Mouse (Mus musculus) limb, embryonic 11.5 days (tissue): ENCODE measurements around the gene Atoh7. TPM values are rescaled to one million over a fixed set of nuclear protein-coding genes. Genes with fewer than 3 reads are reported as not detected.

Experiments
- ATAC-seq: fragments of 200-750 bp; cut with Nextera tagmentation; 2 replicates; pipeline ENCODE4 v1.8.0; 2017; ENCODE audit warnings: low read depth; ENCODE audit not compliant: insufficient number of reproducible peaks, low FRiP score, low TSS enrichment
- DNase-seq: peaks from one replicate; pipeline ENCODE4 v3.0.0-alpha.2; 2015; ENCODE audit warnings: low spot score
- H3K27ac ChIP-seq: fragments of 300-500 bp; sonication (generic); replicated peaks from 2 replicates; pipeline ENCODE4 v1.5.1; 2014; ENCODE audit warnings: low read depth, mild to moderate bottlenecking, low read length
- H3K27me3 ChIP-seq: fragments of 300-500 bp; sonication (generic); 2 replicates; pipeline ENCODE4 v1.6.1; 2014; ENCODE audit warnings: mild to moderate bottlenecking, low read length, mixed read lengths; ENCODE audit not compliant: control insufficient read depth, insufficient read depth
- H3K36me3 ChIP-seq: fragments of 300-500 bp; sonication (generic); 2 replicates; pipeline ENCODE4 v1.6.1; 2014; ENCODE audit warnings: mild to moderate bottlenecking, low read length, moderate library complexity, mixed read lengths; ENCODE audit not compliant: control insufficient read depth, insufficient read depth
- H3K4me1 ChIP-seq: fragments of 300-500 bp; sonication (generic); 2 replicates; pipeline ENCODE4 v1.6.1; 2014; ENCODE audit warnings: low read length, mixed read lengths; ENCODE audit not compliant: control insufficient read depth, insufficient read depth
- H3K4me2 ChIP-seq: fragments of 300-500 bp; sonication (generic); 2 replicates; pipeline ENCODE4 v1.6.1; 2014; ENCODE audit warnings: low read depth, mild to moderate bottlenecking, moderate library complexity; ENCODE audit not compliant: severe bottlenecking
- H3K4me3 ChIP-seq: fragments of 300-500 bp; sonication (generic); 2 replicates; pipeline ENCODE4 v1.5.1; 2014; ENCODE audit warnings: low read depth, low read length
- H3K9ac ChIP-seq: fragments of 300-500 bp; sonication (generic); 2 replicates; pipeline ENCODE4 v1.6.1; 2014; ENCODE audit warnings: mild to moderate bottlenecking, low read length
- H3K9me3 ChIP-seq: fragments of 300-500 bp; sonication (generic); 2 replicates; pipeline ENCODE4 v1.6.1; 2016; ENCODE audit warnings: low read length; ENCODE audit not compliant: control insufficient read depth
- WGBS: fragments of 180-500 bp; shearing (Covaris S2); extraction: QIAGEN DNeasy Blood & Tissue Kit; methylation state at CpG from one replicate; pipeline ENCODE4 v1.1.7; 2014; 5-methylcytosine and 5-hydroxymethylcytosine counted together
- polyA plus RNA-seq: library from polyadenylated mRNA; unstranded; fragments of >200 nt; fragmentation: Nextera tagmentation; extraction: Ambion mirVana; gene quantifications from 2 replicates; pipeline ENCODE4 v1.2.1, GENCODE M21; 2014

Atoh7 gene
- polyA plus RNA-seq, 1 experiment from 2014 or later = 0.56 TPM

- Histone ChIP-seq H3K36me3 (no peaks in the 10 kb centered on the region), H3K4me2 (no peak overlapping the region), H3K9ac (no peak overlapping the region), H3K27me3 (no peaks in the 10 kb centered on the region), H3K4me3 (no peak overlapping the region), H3K9me3 (no peaks in the 10 kb centered on the region), H3K4me1 (no peaks in the 10 kb centered on the region), H3K27ac (no peak overlapping the region)
- no peak for ATAC-seq
- no peak for DNase-seq
- WGBS = 93% methylated on average over 10 of the region's 10 CpGs
Observed at GRCm38 (mm10) chr10:63124016-63124415, 24.6 kb downstream of the Atoh7 start.

GRCm38 (mm10) chr10:63125343-63125742 is 25.9 kb downstream of the Atoh7 start:
- H3K27ac ChIP-seq = no peak overlapping the region
- WGBS = 46% methylated on average over 11 of the region's 11 CpGs
- no peaks in the 10 kb centered on the region for H3K4me1 ChIP-seq
- no peak overlapping the region for H3K4me3 ChIP-seq
- H3K4me2 ChIP-seq = no peak overlapping the region
- no peaks in the 10 kb centered on the region for H3K27me3 ChIP-seq
- ATAC-seq = no peak
- peak; percentile 44 for DNase-seq
- H3K9me3 ChIP-seq = no peaks in the 10 kb centered on the region
- no peak overlapping the region for H3K9ac ChIP-seq
- no peaks in the 10 kb centered on the region for H3K36me3 ChIP-seq

- no peak for ATAC-seq
- no peak overlapping the region for H3K9ac ChIP-seq
- H3K27me3 ChIP-seq = no peaks in the 10 kb centered on the region
- no peak overlapping the region for H3K4me3 ChIP-seq
- no peaks in the 10 kb centered on the region for H3K36me3 ChIP-seq
- no peak for DNase-seq
- H3K4me1 ChIP-seq = no peaks in the 10 kb centered on the region
- no peak overlapping the region for H3K27ac ChIP-seq
- H3K4me2 ChIP-seq = no peak overlapping the region
- no peaks in the 10 kb centered on the region for H3K9me3 ChIP-seq
- 85% methylated on average over 4 of the region's 4 CpGs for WGBS
Observed at GRCm38 (mm10) chr10:63126116-63126515, 26.7 kb downstream of the Atoh7 start.

- no peaks in the 10 kb centered on the region for H3K4me1 ChIP-seq
- H3K9me3 ChIP-seq = no peaks in the 10 kb centered on the region
- H3K27ac ChIP-seq = no peak overlapping the region
- no peak overlapping the region for H3K9ac ChIP-seq
- no peak for ATAC-seq
- no peak overlapping the region for H3K4me3 ChIP-seq
- WGBS = 87% methylated on average over 6 of the region's 6 CpGs
- no peaks in the 10 kb centered on the region for H3K36me3 ChIP-seq
- no peak for DNase-seq
- no peaks in the 10 kb centered on the region for H3K27me3 ChIP-seq
- H3K4me2 ChIP-seq = no peak overlapping the region
Observed at GRCm38 (mm10) chr10:63127156-63127555, 27.7 kb downstream of the Atoh7 start.

GRCm38 (mm10) chr10:63128256-63128655 is 28.8 kb downstream of the Atoh7 start:
- DNase-seq = no peak
- Histone ChIP-seq H3K4me3 (no peak overlapping the region), H3K9me3 (no peaks in the 10 kb centered on the region), H3K27ac (no peak overlapping the region), H3K36me3 (no peaks in the 10 kb centered on the region), H3K9ac (no peak overlapping the region), H3K4me2 (no peak overlapping the region), H3K4me1 (no peaks in the 10 kb centered on the region), H3K27me3 (no peaks in the 10 kb centered on the region)
- WGBS = 83% methylated on average over 7 of the region's 7 CpGs
- ATAC-seq = no peak

GRCm38 (mm10) chr10:63130500-63130899 is 31.0 kb downstream of the Atoh7 start:
- Histone ChIP-seq H3K4me2 (no peak overlapping the region), H3K9ac (no peak overlapping the region), H3K4me3 (no peak overlapping the region), H3K27me3 (no peaks in the 10 kb centered on the region), H3K36me3 (no peaks in the 10 kb centered on the region), H3K9me3 (no peaks in the 10 kb centered on the region), H3K4me1 (no peaks in the 10 kb centered on the region), H3K27ac (no peak overlapping the region)
- ATAC-seq (no peak), DNase-seq (no peak)
- WGBS = 76% methylated on average over 7 of the region's 7 CpGs

- H3K27me3 ChIP-seq = no peaks in the 10 kb centered on the region
- no peaks in the 10 kb centered on the region for H3K4me1 ChIP-seq
- no peaks in the 10 kb centered on the region for H3K36me3 ChIP-seq
- ATAC-seq (no peak), DNase-seq (no peak)
- H3K27ac ChIP-seq = no peak overlapping the region
- no peak overlapping the region for H3K4me2 ChIP-seq
- H3K4me3 ChIP-seq = no peak overlapping the region
- no peaks in the 10 kb centered on the region for H3K9me3 ChIP-seq
- whole genome bisulfite sequencing = 83% methylated on average over 6 of the region's 6 CpGs
- no peak overlapping the region for H3K9ac ChIP-seq
Observed at GRCm38 (mm10) chr10:63132356-63132755, 32.9 kb downstream of the Atoh7 start.

- no peaks in the 10 kb centered on the region for H3K4me1 ChIP-seq
- no peak for DNase-seq
- no peak overlapping the region for H3K9ac ChIP-seq
- no peaks in the 10 kb centered on the region for H3K9me3 ChIP-seq
- H3K27me3 ChIP-seq = no peaks in the 10 kb centered on the region
- H3K4me2 ChIP-seq = no peak overlapping the region
- WGBS = 92% methylated on average over 4 of the region's 4 CpGs
- no peak overlapping the region for H3K4me3 ChIP-seq
- H3K27ac ChIP-seq = no peak overlapping the region
- no peak for ATAC-seq
- H3K36me3 ChIP-seq = no peaks in the 10 kb centered on the region
Observed at GRCm38 (mm10) chr10:63133326-63133725, 33.9 kb downstream of the Atoh7 start.

- no peaks in the 10 kb centered on the region for H3K4me1 ChIP-seq
- ATAC-seq = no peak
- DNase-seq = no peak
- no peak overlapping the region for H3K4me3 ChIP-seq
- H3K27me3 ChIP-seq = no peaks in the 10 kb centered on the region
- no peaks in the 10 kb centered on the region for H3K9me3 ChIP-seq
- H3K9ac ChIP-seq = no peak overlapping the region
- H3K27ac ChIP-seq = no peak overlapping the region
- no peaks in the 10 kb centered on the region for H3K36me3 ChIP-seq
- H3K4me2 ChIP-seq = no peak overlapping the region
- 52% methylated on average over 12 of the region's 12 CpGs for WGBS
Observed at GRCm38 (mm10) chr10:63135680-63136079, 36.2 kb downstream of the Atoh7 start.
